ENCODE assay signal across 9 mouse cellular contexts in the genomic region with DNA sequence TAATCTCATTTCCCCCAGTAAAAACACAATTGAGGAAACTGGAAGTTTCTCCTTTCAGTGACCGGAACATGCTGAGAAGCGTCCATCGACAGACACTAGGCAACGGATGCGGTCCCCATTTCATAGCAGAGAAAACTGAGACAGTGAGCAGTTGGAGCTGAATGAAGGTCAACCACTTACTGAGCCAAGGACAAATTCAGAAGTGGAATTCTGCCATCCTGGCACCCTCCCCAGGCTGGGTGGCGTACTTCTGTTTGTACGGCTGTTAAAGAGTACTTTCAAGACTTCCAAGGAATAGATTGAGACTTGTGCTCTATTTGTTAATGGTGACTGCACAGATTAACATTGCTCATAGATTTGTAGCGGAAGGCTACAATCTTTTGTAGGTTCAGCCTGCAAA. TPM values are rescaled to one million over a fixed set of nuclear protein-coding genes. Genes with fewer than 3 reads are reported as not detected.
DNase-seq lines count a peak whose midpoint lies in the region; ATAC-seq and TF ChIP-seq lines count a peak whose summit lies in the region.
"Had no signal": no experiment of that assay in that cellular context is flagged by ENCODE, and none has a peak within 500 bp of the region (broad histone marks: within the 10 kb centered on the region; RNA-seq: fewer than 3 reads in every experiment).

No protein-coding gene starts in this region.

- no peaks in the 10 kb centered on the region for H3K36me3 ChIP-seq in intestine, postnatal 0 days (ENCODE audit: control insufficient read depth, insufficient read depth)
- no peaks in the 10 kb centered on the region for H3K36me3 ChIP-seq in limb, embryonic 10.5 days
- H3K36me3 ChIP-seq: neural tube, embryonic 13.5 days had no signal

- H3K27me3 ChIP-seq in intestine, postnatal 0 days (replicated peaks; ENCODE audit: control insufficient read depth, insufficient read depth, low read length): no peaks in the 10 kb centered on the region
- H3K27me3 ChIP-seq in limb, embryonic 10.5 days (ENCODE audit: low read depth, poor library complexity, severe bottlenecking): no peaks in the 10 kb centered on the region
- H3K27me3 ChIP-seq: neural tube, embryonic 13.5 days had no signal

- WGBS in intestine, postnatal 0 days: 91% methylated on average over 8 of the region's 8 CpGs
- WGBS in limb, embryonic 10.5 days: 93% methylated on average over 8 of the region's 8 CpGs

- ATAC-seq in intestine, postnatal 0 days: no peak

- H3K9ac ChIP-seq in intestine, postnatal 0 days (ENCODE audit: low read depth, low read length): no peak overlapping the region
- H3K9ac ChIP-seq: neural tube, embryonic 13.5 days had no signal

- H3K4me2 ChIP-seq in intestine, postnatal 0 days (replicated peaks; ENCODE audit: low read depth): no peak overlapping the region
- H3K4me2 ChIP-seq: neural tube, embryonic 13.5 days had no signal

- no peak overlapping the region for H3K27ac ChIP-seq in intestine, postnatal 0 days (ENCODE audit: low read depth, low read length)
- no peak overlapping the region for H3K27ac ChIP-seq in limb, embryonic 10.5 days
- H3K27ac ChIP-seq: neural tube, embryonic 13.5 days had no signal

- H3K4me1 ChIP-seq in intestine, postnatal 0 days (replicated peaks; ENCODE audit: control insufficient read depth, insufficient read depth, low read length): no peaks in the 10 kb centered on the region
- H3K4me1 ChIP-seq in limb, embryonic 10.5 days: 0 out of 2 replicates have a peak, but pooled peaks cover 4% of the 10 kb centered on the region
- H3K4me1 ChIP-seq: neural tube, embryonic 13.5 days had no signal

- TF ChIP-seq CTCF in intestine, postnatal 0 days (IDR thresholded peaks at IDR 0.05; ENCODE audit: low read depth): no peak

- DNase-seq in NIH3T3 (ENCODE audit: low read depth): peak; percentile 19
- DNase-seq in adrenal gland, adult 2 months: peak; percentile 92
- peak; percentile 59 to 63 for DNase-seq in gastrocnemius, adult 8-10 months (ENCODE audit: low spot score in 2 of 2)
- DNase-seq in layer of hippocampus, postnatal 36 days: peak; percentile 60 to 63
- peak; percentile 53 for DNase-seq in skeletal muscle tissue, adult 2 months (ENCODE audit: low read depth, low spot score)
- no peak for DNase-seq in limb, embryonic 10.5 days (ENCODE audit: low spot score)

- no peak overlapping the region for H3K4me3 ChIP-seq in intestine, postnatal 0 days (ENCODE audit: low read depth, low read length)
- no peak overlapping the region for H3K4me3 ChIP-seq in limb, embryonic 10.5 days
- H3K4me3 ChIP-seq: erythroblast, embryonic 14.5 days; neural tube, embryonic 13.5 days had no signal

- H3K9me3 ChIP-seq in intestine, postnatal 0 days (ENCODE audit: control insufficient read depth): no peaks in the 10 kb centered on the region
- no peaks in the 10 kb centered on the region for H3K9me3 ChIP-seq in limb, embryonic 10.5 days (replicated peaks)
- H3K9me3 ChIP-seq: neural tube, embryonic 13.5 days had no signal

RNA-seq across cellular contexts. Expression of gene Bhlhe40, which starts 54.2 kb away (rescaled TPM):
- total RNA-seq in adrenal gland, adult 2 months (2021): 10 to 100 TPM; 61.4 to 91.7 TPM
- polyA plus RNA-seq in adrenal gland, adult 2 months (2012; rRNA removed): 26.4 and 50.5 TPM in 2 replicates
- 100 to 1,000 TPM in 3 of 4 experiments, 10 to 100 TPM in 1; 89.5 to 168 (median 130) TPM for total RNA-seq in gastrocnemius, adult 8-10 months (2022)
- total RNA-seq in layer of hippocampus, postnatal 36 days (2021): 100 to 1,000 TPM in 1 of 2 experiments, 10 to 100 TPM in 1; 92.5 to 102 TPM
- 78.9 and 90.2 TPM in 2 replicates for polyA plus RNA-seq in intestine, postnatal 0 days (2015; fragmentation: Nextera tagmentation; extraction: Ambion mirVana)
- polyA plus RNA-seq in limb, embryonic 10.5 days (2016; fragmentation: Nextera tagmentation; extraction: Ambion mirVana): 1.4 and 1.7 TPM in 2 replicates
